Mouse (Mus musculus): Measurements from ENCODE around the gene Mgat5b. TPM values are rescaled to one million over a fixed set of nuclear protein-coding genes. Genes with fewer than 3 reads are reported as not detected.
A peak's percentile ranks its signal among the peaks of the same experiment; 100 is the strongest.

Mgat5b gene
- polyA plus RNA-seq, 1 experiment from 2014 or later, result not detected

GRCm38 (mm10) chr11:117021026-117021425 is 102.4 kb downstream of the Mgat5b start:
- Histone ChIP-seq H3K4me3 (no peak overlapping the region), H3K9ac (no peak overlapping the region), H3K27ac (no peak overlapping the region), H3K4me2 (no peak overlapping the region), H3K9me3 (replicated peaks) (peaks cover 9% of the 10 kb centered on the region), H3K27me3 (replicated peaks) (peaks cover 34% of the 10 kb centered on the region), H3K36me3 (no peaks in the 10 kb centered on the region), H3K4me1 (peaks cover 32% of the 10 kb centered on the region)
- peak; percentile 73 for ATAC-seq
- WGBS (ENCODE audit: insufficient replicate concordance), result 44% methylated on average over 2 of the region's 2 CpGs

GRCm38 (mm10) chr11:117023537-117023936 is 104.9 kb downstream of the Mgat5b start:
- Histone ChIP-seq H3K36me3 (no peaks in the 10 kb centered on the region), H3K4me3 (no peak overlapping the region), H3K9ac (no peak overlapping the region), H3K9me3 (replicated peaks) (peaks cover 9% of the 10 kb centered on the region), H3K27ac (no peak overlapping the region), H3K4me1 (peaks cover 40% of the 10 kb centered on the region), H3K4me2 (no peak overlapping the region), H3K27me3 (replicated peaks) (peaks cover 21% of the 10 kb centered on the region; the same call in 1 of the 2 replicates)
- 78% methylated on average over 3 of the region's 3 CpGs for WGBS (ENCODE audit: insufficient replicate concordance)
- no peak for ATAC-seq

- H3K4me2 ChIP-seq, result peak overlapping the region; percentile 40
- H3K27ac ChIP-seq, result peak overlapping the region; percentile 71
- H3K9me3 ChIP-seq (replicated peaks), result peaks cover 9% of the 10 kb centered on the region
- no peak overlapping the region for H3K9ac ChIP-seq
- H3K27me3 ChIP-seq (replicated peaks), result no peaks in the 10 kb centered on the region
- no peaks in the 10 kb centered on the region for H3K36me3 ChIP-seq
- peaks cover 55% of the 10 kb centered on the region for H3K4me1 ChIP-seq
- ATAC-seq, result peak; percentile 89
- H3K4me3 ChIP-seq, result no peak overlapping the region
- 18% methylated on average over 10 of the region's 10 CpGs for WGBS (ENCODE audit: insufficient replicate concordance)
These were observed 109.0 kb downstream of the Mgat5b start for GRCm38 (mm10) chr11:117027681-117028080.

- 30% methylated on average over 19 of the region's 19 CpGs for WGBS (ENCODE audit: insufficient replicate concordance)
- Histone ChIP-seq H3K27me3 (replicated peaks) (no peaks in the 10 kb centered on the region), H3K9ac (no peak overlapping the region), H3K27ac (peak overlapping the region; percentile 34; the same call in 1 of the 2 replicates), H3K4me1 (peaks cover 55% of the 10 kb centered on the region), H3K36me3 (no peaks in the 10 kb centered on the region), H3K4me3 (no peak overlapping the region), H3K9me3 (replicated peaks) (0 out of 2 replicates have a peak, but pooled peaks cover 5% of the 10 kb centered on the region), H3K4me2 (peak overlapping the region; percentile 40)
- ATAC-seq, result peak; percentile 57
These were observed 110.4 kb downstream of the Mgat5b start for GRCm38 (mm10) chr11:117028861-117029568.

- peaks cover 55% of the 10 kb centered on the region for H3K4me1 ChIP-seq
- no peak overlapping the region for H3K27ac ChIP-seq
- H3K4me2 ChIP-seq, result 0 out of 2 replicates have a peak overlapping the region, but pooled peaks have one; percentile 40
- ATAC-seq, result no peak
- no peaks in the 10 kb centered on the region for H3K27me3 ChIP-seq (replicated peaks)
- H3K4me3 ChIP-seq, result no peak overlapping the region
- no peaks in the 10 kb centered on the region for H3K36me3 ChIP-seq
- H3K9ac ChIP-seq, result no peak overlapping the region
- WGBS (ENCODE audit: insufficient replicate concordance), result 57% methylated on average over 3 of the region's 3 CpGs
- H3K9me3 ChIP-seq (replicated peaks), result 0 out of 2 replicates have a peak, but pooled peaks cover 5% of the 10 kb centered on the region
These were observed 110.9 kb downstream of the Mgat5b start for GRCm38 (mm10) chr11:117029569-117029955.

- no peak for ATAC-seq
- Histone ChIP-seq H3K9me3 (replicated peaks) (0 out of 2 replicates have a peak, but pooled peaks cover 5% of the 10 kb centered on the region), H3K4me1 (peaks cover 55% of the 10 kb centered on the region), H3K4me2 (no peak overlapping the region), H3K36me3 (no peaks in the 10 kb centered on the region), H3K9ac (no peak overlapping the region), H3K27ac (no peak overlapping the region), H3K27me3 (replicated peaks) (0 out of 2 replicates have a peak, but pooled peaks cover 2% of the 10 kb centered on the region), H3K4me3 (no peak overlapping the region)
- 43% methylated on average over 3 of the region's 3 CpGs for WGBS (ENCODE audit: insufficient replicate concordance)
These were observed 111.4 kb downstream of the Mgat5b start for GRCm38 (mm10) chr11:117030018-117030417.

GRCm38 (mm10) chr11:117030471-117031101 is 111.9 kb downstream of the Mgat5b start:
- H3K4me3 ChIP-seq, result no peak overlapping the region
- no peak overlapping the region for H3K4me2 ChIP-seq
- ATAC-seq, result no peak
- 0 out of 2 replicates have a peak overlapping the region, but pooled peaks have one; percentile 1 for H3K27ac ChIP-seq
- H3K27me3 ChIP-seq (replicated peaks), result 0 out of 2 replicates have a peak, but pooled peaks cover 7% of the 10 kb centered on the region
- 51% methylated on average over 8 of the region's 8 CpGs for WGBS (ENCODE audit: insufficient replicate concordance)
- peaks cover 55% of the 10 kb centered on the region for H3K4me1 ChIP-seq
- no peak overlapping the region for H3K9ac ChIP-seq
- H3K36me3 ChIP-seq, result no peaks in the 10 kb centered on the region
- H3K9me3 ChIP-seq (replicated peaks), result 0 out of 2 replicates have a peak, but pooled peaks cover 5% of the 10 kb centered on the region

- peak; percentile 33; the same call in 1 of the 2 replicates for ATAC-seq
- Histone ChIP-seq H3K4me3 (no peak overlapping the region), H3K36me3 (no peaks in the 10 kb centered on the region), H3K4me1 (peaks cover 55% of the 10 kb centered on the region), H3K9ac (no peak overlapping the region), H3K4me2 (peak overlapping the region; percentile 15), H3K27ac (0 out of 2 replicates have a peak overlapping the region, but pooled peaks have one; percentile 1), H3K9me3 (replicated peaks) (0 out of 2 replicates have a peak, but pooled peaks cover 5% of the 10 kb centered on the region), H3K27me3 (replicated peaks) (peaks cover 14% of the 10 kb centered on the region)
- 12% methylated on average over 4 of the region's 4 CpGs for WGBS (ENCODE audit: insufficient replicate concordance)
These were observed 112.6 kb downstream of the Mgat5b start for GRCm38 (mm10) chr11:117031249-117031648.

- 51% methylated on average over 11 of the region's 11 CpGs for WGBS (ENCODE audit: insufficient replicate concordance)
- ATAC-seq, result no peak
These were observed 117.1 kb downstream of the Mgat5b start for GRCm38 (mm10) chr11:117035661-117036336.

More at GRCm38 (mm10) chr11:117035661-117036336, 117.1 kb downstream of the Mgat5b start:
- H3K9me3 ChIP-seq (replicated peaks), result 0 out of 2 replicates have a peak, but pooled peaks cover 5% of the 10 kb centered on the region
- no peak overlapping the region for H3K4me2 ChIP-seq
- H3K27ac ChIP-seq, result no peak overlapping the region
- no peak overlapping the region for H3K4me3 ChIP-seq
- H3K36me3 ChIP-seq, result no peaks in the 10 kb centered on the region
- no peak overlapping the region for H3K9ac ChIP-seq
- peaks cover 55% of the 10 kb centered on the region for H3K27me3 ChIP-seq (replicated peaks)
- H3K4me1 ChIP-seq, result peaks cover 20% of the 10 kb centered on the region
